Mouse (Mus musculus): ENCODE results near the gene Ugt1a9. TPM values are rescaled to one million over a fixed set of nuclear protein-coding genes. Genes with fewer than 3 reads are reported as not detected.

Ugt1a9 gene
- total and polyA plus RNA-seq, 3 experiments = not detected

- H3K9me3 ChIP-seq (replicated peaks; ENCODE audit: low read length) = peaks cover 72% of the 10 kb centered on the region
- dilution Hi-C loops (cut with MboI; ENCODE audit: extremely low pct_ligation_motif_present, extremely low pct_unique_long_range_greater_than_20kb, low sequenced_read_pairs) = no loop called here
- TF ChIP-seq RCOR1 (conservative IDR thresholded peaks at IDR 0.05; ENCODE audit: low read depth, low read length) (no peak), USF2 (conservative IDR thresholded peaks at IDR 0.05; ENCODE audit: low read depth, low read length) (no peak), EP300 (IDR thresholded peaks at IDR 0.05; ENCODE audit: low read length) (no peak), TCF12 (IDR thresholded peaks at IDR 0.05; ENCODE audit: low read depth, low read length) (no peak), POLR2A (IDR thresholded peaks at IDR 0.05; ENCODE audit: low read depth, low read length) (no peak), UBTF (IDR thresholded peaks at IDR 0.05; ENCODE audit: low read depth, low read length) (no peak), MYC (IDR thresholded peaks at IDR 0.05; ENCODE audit: low read depth, low read length) (no peak), ZNF384 (IDR thresholded peaks at IDR 0.05; ENCODE audit: low read depth, low read length) (no peak), ELF1 (IDR thresholded peaks at IDR 0.05; ENCODE audit: low read depth, low read length) (no peak)
These were observed 175.3 kb downstream of the Ugt1a9 start for GRCm38 (mm10) chr1:88245881-88246280.

GRCm38 (mm10) chr1:88246386-88246785 is 175.8 kb downstream of the Ugt1a9 start:
- Histone ChIP-seq H3K27me3 (replicated peaks) (peaks cover 10% of the 10 kb centered on the region), H3K4me1 (ENCODE audit: control insufficient read depth in 1 of 2, insufficient read depth in 2 of 2) (no peaks in the 10 kb centered on the region), H3K79me2 (replicated peaks; ENCODE audit: control insufficient read depth, extremely low read depth, insufficient read depth, poor library complexity, severe bottlenecking) (no peaks in the 10 kb centered on the region), H3K9ac (ENCODE audit: insufficient read depth, low read depth) (no peak overlapping the region), H3K36me3 (replicated peaks in 1 of 2; ENCODE audit: control insufficient read depth in 1 of 2, insufficient read depth in 1 of 2, low read length in 1 of 2) (no peaks in the 10 kb centered on the region), H3K9me3 (replicated peaks; ENCODE audit: low read length) (peaks cover 75% of the 10 kb centered on the region), H3K27ac (ENCODE audit: insufficient read depth, low read depth) (no peak overlapping the region), H3K4me2 (ENCODE audit: insufficient read depth, low read depth, poor library complexity, severe bottlenecking) (no peak overlapping the region), H3K4me3 (replicated peaks in 1 of 3; ENCODE audit: low read depth in 2 of 3, low read length in 2 of 3, poor library complexity in 1 of 3) (no peak overlapping the region)
- in situ Hi-C loops (cut with MboI; ENCODE audit: low pct_ligation_motif_present, low pct_unique_long_range_greater_than_20kb, low sequenced_read_pairs) (no loop called here), dilution Hi-C loops (cut with MboI; ENCODE audit: extremely low pct_ligation_motif_present, extremely low pct_unique_long_range_greater_than_20kb, low sequenced_read_pairs) (no loop called here)
- TF ChIP-seq ZKSCAN1 (IDR thresholded peaks at IDR 0.05; ENCODE audit: borderline replicate concordance, low read depth, low read length) (no peak), POLR2AphosphoS2 (IDR thresholded peaks at IDR 0.05; ENCODE audit: low read depth, low read length) (no peak), TBP (conservative IDR thresholded peaks at IDR 0.05; ENCODE audit: low read depth, low read length) (no peak)
- DNase-seq (ENCODE audit: extremely low read depth) = no peak

More at GRCm38 (mm10) chr1:88245881-88246280, 175.3 kb downstream of the Ugt1a9 start:
- H3K27ac ChIP-seq (ENCODE audit: insufficient read depth, low read depth) = no peak overlapping the region
- no peak for DNase-seq (ENCODE audit: extremely low read depth)
- no peaks in the 10 kb centered on the region for H3K79me2 ChIP-seq (replicated peaks; ENCODE audit: control insufficient read depth, extremely low read depth, insufficient read depth, poor library complexity, severe bottlenecking)
- no peaks in the 10 kb centered on the region for H3K36me3 ChIP-seq (replicated peaks in 1 of 2; ENCODE audit: control insufficient read depth in 1 of 2, insufficient read depth in 1 of 2, low read length in 1 of 2)
- in situ Hi-C loops (cut with MboI; ENCODE audit: low pct_ligation_motif_present, low pct_unique_long_range_greater_than_20kb, low sequenced_read_pairs) = no loop called here
- H3K4me1 ChIP-seq (ENCODE audit: control insufficient read depth in 1 of 2, insufficient read depth in 2 of 2) = no peaks in the 10 kb centered on the region
- H3K27me3 ChIP-seq (replicated peaks) = peaks cover 9% of the 10 kb centered on the region
- no peak overlapping the region for H3K4me3 ChIP-seq (replicated peaks in 1 of 3; ENCODE audit: low read depth in 2 of 3, low read length in 2 of 3, poor library complexity in 1 of 3)
- H3K4me2 ChIP-seq (ENCODE audit: insufficient read depth, low read depth, poor library complexity, severe bottlenecking) = no peak overlapping the region
- H3K9ac ChIP-seq (ENCODE audit: insufficient read depth, low read depth) = no peak overlapping the region

DNA sequence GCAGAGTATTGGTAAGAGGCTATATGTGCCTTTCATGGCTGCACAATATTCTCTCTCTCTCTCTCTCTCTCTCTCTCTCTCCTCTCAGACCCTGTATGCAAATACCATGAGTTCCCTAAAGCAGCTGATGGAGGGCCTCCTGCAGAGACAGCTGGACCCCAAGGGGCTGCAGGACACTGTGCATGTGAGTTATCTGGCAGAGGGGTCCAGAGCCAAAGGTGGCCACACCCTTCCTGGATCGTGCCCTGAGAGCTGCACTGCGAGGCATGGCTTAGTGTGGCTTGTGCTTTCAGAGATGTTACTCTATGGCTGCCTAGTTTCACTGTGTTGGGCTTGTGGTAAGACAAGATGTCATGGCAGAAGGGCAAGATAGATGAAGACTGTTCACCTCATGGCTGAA is 177.1 kb downstream of the Ugt1a9 start:
- no peak overlapping the region for H3K27ac ChIP-seq (ENCODE audit: insufficient read depth, low read depth)
- no peak overlapping the region for H3K4me3 ChIP-seq (replicated peaks in 1 of 3; ENCODE audit: low read depth in 2 of 3, low read length in 2 of 3, poor library complexity in 1 of 3)
- H3K36me3 ChIP-seq (replicated peaks in 1 of 2; ENCODE audit: control insufficient read depth in 1 of 2, insufficient read depth in 1 of 2, low read length in 1 of 2) = no peaks in the 10 kb centered on the region
- H3K27me3 ChIP-seq (replicated peaks) = peaks cover 10% of the 10 kb centered on the region
- in situ Hi-C loops (cut with MboI; ENCODE audit: low pct_ligation_motif_present, low pct_unique_long_range_greater_than_20kb, low sequenced_read_pairs) (no loop called here), dilution Hi-C loops (cut with MboI; ENCODE audit: extremely low pct_ligation_motif_present, extremely low pct_unique_long_range_greater_than_20kb, low sequenced_read_pairs) (no loop called here)
- no peak overlapping the region for H3K4me2 ChIP-seq (ENCODE audit: insufficient read depth, low read depth, poor library complexity, severe bottlenecking)
- no peak overlapping the region for H3K9ac ChIP-seq (ENCODE audit: insufficient read depth, low read depth)
- no peak for DNase-seq (ENCODE audit: extremely low read depth)
- peaks cover 78% of the 10 kb centered on the region for H3K9me3 ChIP-seq (replicated peaks; ENCODE audit: low read length)
- no peaks in the 10 kb centered on the region for H3K79me2 ChIP-seq (replicated peaks; ENCODE audit: control insufficient read depth, extremely low read depth, insufficient read depth, poor library complexity, severe bottlenecking)
- no peaks in the 10 kb centered on the region for H3K4me1 ChIP-seq (ENCODE audit: control insufficient read depth in 1 of 2, insufficient read depth in 2 of 2)
- no peak for TF ChIP-seq SIN3A (IDR thresholded peaks at IDR 0.05; ENCODE audit: low read length)
- TF ChIP-seq EP300 (IDR thresholded peaks at IDR 0.05; ENCODE audit: low read length) = no peak
- TF ChIP-seq JUN (IDR thresholded peaks at IDR 0.05; ENCODE audit: insufficient read depth, low read depth, low read length) = no peak

Measured in CH12.LX (cell line).